8 mouse cellular contexts compared by ENCODE assay signal in genomic region chr9:81631581-81632091, GRCm38 (mm10). TPM values are rescaled to one million over a fixed set of nuclear protein-coding genes. Genes with fewer than 3 reads are reported as not detected.
DNase-seq lines count a peak whose midpoint lies in the region; ATAC-seq lines count a peak whose summit lies in the region.

No protein-coding gene starts in this region.

- H3K27ac ChIP-seq in embryonic facial prominence, embryonic 10.5 days (replicated peaks), result no peak overlapping the region
- no peak overlapping the region for H3K27ac ChIP-seq in midbrain, embryonic 11.5 days (ENCODE audit: low read depth, low read length)

- ATAC-seq in midbrain, embryonic 11.5 days (ENCODE audit: low FRiP score), result no peak

- peaks cover 65% of the 10 kb centered on the region for H3K27me3 ChIP-seq in embryonic facial prominence, embryonic 10.5 days (replicated peaks; ENCODE audit: low read depth, poor library complexity, severe bottlenecking)
- H3K27me3 ChIP-seq in midbrain, embryonic 11.5 days (ENCODE audit: control insufficient read depth, insufficient read depth, low read length), result peaks cover 24% of the 10 kb centered on the region

- WGBS in embryonic facial prominence, embryonic 10.5 days, result 2% methylated on average over 27 of the region's 27 CpGs
- 4% methylated on average over 27 of the region's 27 CpGs for WGBS in midbrain, embryonic 11.5 days

- DNase-seq in ovary, postnatal 36 days (ENCODE audit: low spot score), result peak; percentile 17
- DNase-seq in ovary, postnatal 14 days (ENCODE audit: low spot score), result no peak
- DNase-seq in embryonic facial prominence, embryonic 10.5 days (ENCODE audit: low spot score), result peak; percentile 39
- peak; percentile 2 to 10 for DNase-seq in heart, postnatal 10 days
- DNase-seq in left cerebral cortex, adult 11 months (ENCODE audit: low spot score), result peak; percentile 19
- peak; percentile 92 for DNase-seq in midbrain, embryonic 11.5 days (ENCODE audit: low spot score, missing footprints)
- DNase-seq in thymus, postnatal 4 days, result peak; percentile 25
- DNase-seq in ovary, adult 18-20 months (ENCODE audit: low spot score), result no peak

- no peaks in the 10 kb centered on the region for H3K9me3 ChIP-seq in embryonic facial prominence, embryonic 10.5 days
- no peaks in the 10 kb centered on the region for H3K9me3 ChIP-seq in midbrain, embryonic 11.5 days (ENCODE audit: control insufficient read depth, low read length)

- no peaks in the 10 kb centered on the region for H3K36me3 ChIP-seq in embryonic facial prominence, embryonic 10.5 days (replicated peaks)
- H3K36me3 ChIP-seq in midbrain, embryonic 11.5 days (ENCODE audit: control insufficient read depth, insufficient read depth, low read length), result no peaks in the 10 kb centered on the region

- peak overlapping the region; percentile 99 for H3K4me2 ChIP-seq in midbrain, embryonic 11.5 days

- H3K4me3 ChIP-seq in embryonic facial prominence, embryonic 10.5 days, result peak overlapping the region; percentile 84
- peak overlapping the region; percentile 64 for H3K4me3 ChIP-seq in midbrain, embryonic 11.5 days (ENCODE audit: low read depth, low read length)

- peaks cover 26% of the 10 kb centered on the region for H3K4me1 ChIP-seq in embryonic facial prominence, embryonic 10.5 days
- peaks cover 8% of the 10 kb centered on the region for H3K4me1 ChIP-seq in midbrain, embryonic 11.5 days (ENCODE audit: control insufficient read depth, insufficient read depth, low read length)

- no peak overlapping the region for H3K9ac ChIP-seq in midbrain, embryonic 11.5 days (ENCODE audit: low read length)

- intact Hi-C loops in heart, postnatal 10 days (cut with DNase I), result no loop called here

RNA-seq across cellular contexts. Expression of gene Htr1b, which starts 2.0 kb away (rescaled TPM):
- 0.60 and 1.1 TPM in 2 replicates for polyA plus RNA-seq in embryonic facial prominence, embryonic 10.5 days (2016; fragmentation: Nextera tagmentation; extraction: Ambion mirVana)
- total RNA-seq in heart, postnatal 10 days (2021), result under 1 TPM; 0.10 TPM
- 0.41 and 0.44 TPM in 2 replicates for polyA plus RNA-seq in midbrain, embryonic 11.5 days (2014; fragmentation: Nextera tagmentation; extraction: Ambion mirVana)

Comparison
In these comparisons a context has a peak if more than half of its experiments do, and no peak if none do; other contexts are left out.
1. DNase-seq: peak in ovary, postnatal 36 days (single experiment), embryonic facial prominence, embryonic 10.5 days (single experiment), heart, postnatal 10 days (2 of 2), left cerebral cortex, adult 11 months (single experiment), midbrain, embryonic 11.5 days (single experiment) and thymus, postnatal 4 days (single experiment); none in ovary, postnatal 14 days (single experiment) and ovary, adult 18-20 months (single experiment).